Mouse (Mus musculus) embryonic facial prominence, embryonic 14.5 days (tissue): ENCODE data around the gene Bmpr2. TPM values are rescaled to one million over a fixed set of nuclear protein-coding genes. Genes with fewer than 3 reads are reported as not detected.

ENCODE experiments used
- ATAC-seq: fragments of 200-750 bp; cut with Nextera tagmentation; 2 replicates; pipeline ENCODE4 v1.8.0; 2017; ENCODE audit warnings: low read depth, moderate number of reproducible peaks, moderate TSS enrichment
- DNase-seq: peaks from one replicate; pipeline ENCODE4 v3.0.0-alpha.2; 2015; ENCODE audit warnings: low spot score
- H3K27ac ChIP-seq: fragments of 300-500 bp; sonication (generic); replicated peaks from 2 replicates; pipeline ENCODE4 v1.5.1; 2014; ENCODE audit warnings: low read depth, mild to moderate bottlenecking, low read length, moderate library complexity
- H3K27me3 ChIP-seq: fragments of 300-500 bp; sonication (generic); replicated peaks from 2 replicates; pipeline ENCODE4 v1.6.1; 2014; ENCODE audit warnings: low read length; ENCODE audit not compliant: control insufficient read depth, insufficient read depth
- H3K36me3 ChIP-seq: fragments of 300-500 bp; sonication (generic); 2 replicates; pipeline ENCODE4 v1.6.1; 2014; ENCODE audit warnings: low read length, mixed read lengths; ENCODE audit not compliant: control insufficient read depth, insufficient read depth
- H3K4me1 ChIP-seq: fragments of 300-500 bp; sonication (generic); 2 replicates; pipeline ENCODE4 v1.6.1; 2014; ENCODE audit warnings: antibody characterized with exemption, low read length; ENCODE audit not compliant: control insufficient read depth, insufficient read depth
- H3K4me2 ChIP-seq: fragments of 300-500 bp; sonication (generic); 2 replicates; pipeline ENCODE4 v1.6.1; 2014; ENCODE audit warnings: low read depth, mild to moderate bottlenecking, low read length, moderate library complexity, mixed read lengths
- H3K4me3 ChIP-seq: fragments of 300-500 bp; sonication (generic); 2 replicates; pipeline ENCODE4 v1.5.1; 2014; ENCODE audit warnings: low read depth, mild to moderate bottlenecking, low read length
- H3K9ac ChIP-seq: fragments of 300-500 bp; sonication (generic); 2 replicates; pipeline ENCODE4 v1.6.1; 2014; ENCODE audit warnings: low read depth, mild to moderate bottlenecking, low read length, moderate library complexity, mixed read lengths
- H3K9me3 ChIP-seq: fragments of 300-500 bp; sonication (generic); 2 replicates; pipeline ENCODE4 v1.6.1; 2016; ENCODE audit warnings: low read length; ENCODE audit not compliant: control insufficient read depth
- WGBS: fragments of 180-500 bp; shearing (Covaris S2); extraction: QIAGEN DNeasy Blood & Tissue Kit; methylation state at CpG from one replicate; pipeline ENCODE4 v1.1.7; 2014; 5-methylcytosine and 5-hydroxymethylcytosine counted together
- polyA plus RNA-seq: library from polyadenylated mRNA; unstranded; fragments of >200 nt; fragmentation: Nextera tagmentation; extraction: Ambion mirVana; gene quantifications from 2 replicates; pipeline ENCODE4 v1.2.1, GENCODE M21; 2014

The Bmpr2 gene
- polyA plus RNA-seq, 1 experiment from 2014 or later: 15.4 TPM

DNA sequence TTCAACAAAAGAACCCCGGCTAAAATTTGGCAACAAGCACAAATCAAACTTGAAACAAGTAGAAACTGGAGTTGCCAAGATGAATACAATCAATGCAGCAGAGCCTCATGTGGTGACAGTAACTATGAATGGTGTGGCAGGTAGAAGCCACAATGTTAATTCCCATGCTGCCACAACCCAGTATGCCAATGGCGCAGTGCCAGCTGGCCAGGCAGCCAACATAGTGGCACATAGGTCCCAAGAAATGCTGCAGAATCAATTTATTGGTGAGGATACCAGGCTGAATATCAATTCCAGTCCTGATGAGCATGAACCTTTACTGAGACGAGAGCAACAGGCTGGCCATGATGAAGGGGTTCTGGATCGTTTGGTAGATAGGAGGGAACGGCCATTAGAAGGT is 104.8 kb downstream of the Bmpr2 start:
- DNase-seq (no peak), ATAC-seq (no peak)
- Histone ChIP-seq H3K4me2 (no peak overlapping the region), H3K9ac (no peak overlapping the region), H3K4me3 (no peak overlapping the region), H3K9me3 (no peaks in the 10 kb centered on the region), H3K27me3 (no peaks in the 10 kb centered on the region), H3K27ac (no peak overlapping the region), H3K36me3 (peaks cover 76% of the 10 kb centered on the region), H3K4me1 (no peaks in the 10 kb centered on the region)
- WGBS: 93% methylated on average over 5 of the region's 5 CpGs

GRCm38 (mm10) chr1:59874023-59874422 is 110.8 kb downstream of the Bmpr2 start:
- no peak overlapping the region for H3K4me3 ChIP-seq
- H3K27me3 ChIP-seq: no peaks in the 10 kb centered on the region
- H3K9me3 ChIP-seq: no peaks in the 10 kb centered on the region
- H3K4me1 ChIP-seq: no peaks in the 10 kb centered on the region
- ATAC-seq (no peak), DNase-seq (no peak)
- no peak overlapping the region for H3K4me2 ChIP-seq
- no peak overlapping the region for H3K27ac ChIP-seq
- 81% methylated on average over 3 of the region's 3 CpGs for WGBS
- peaks cover 43% of the 10 kb centered on the region for H3K36me3 ChIP-seq
- no peak overlapping the region for H3K9ac ChIP-seq

GRCm38 (mm10) chr1:59878098-59878497 is 114.9 kb downstream of the Bmpr2 start:
- H3K36me3 ChIP-seq: peaks cover 27% of the 10 kb centered on the region
- 93% methylated on average over 7 of the region's 7 CpGs for WGBS
- H3K9me3 ChIP-seq: no peaks in the 10 kb centered on the region
- H3K4me3 ChIP-seq: no peak overlapping the region
- no peak overlapping the region for H3K4me2 ChIP-seq
- H3K27me3 ChIP-seq: no peaks in the 10 kb centered on the region
- H3K27ac ChIP-seq: no peak overlapping the region
- H3K9ac ChIP-seq: no peak overlapping the region
- no peaks in the 10 kb centered on the region for H3K4me1 ChIP-seq
- no peak for ATAC-seq
- no peak for DNase-seq

DNA sequence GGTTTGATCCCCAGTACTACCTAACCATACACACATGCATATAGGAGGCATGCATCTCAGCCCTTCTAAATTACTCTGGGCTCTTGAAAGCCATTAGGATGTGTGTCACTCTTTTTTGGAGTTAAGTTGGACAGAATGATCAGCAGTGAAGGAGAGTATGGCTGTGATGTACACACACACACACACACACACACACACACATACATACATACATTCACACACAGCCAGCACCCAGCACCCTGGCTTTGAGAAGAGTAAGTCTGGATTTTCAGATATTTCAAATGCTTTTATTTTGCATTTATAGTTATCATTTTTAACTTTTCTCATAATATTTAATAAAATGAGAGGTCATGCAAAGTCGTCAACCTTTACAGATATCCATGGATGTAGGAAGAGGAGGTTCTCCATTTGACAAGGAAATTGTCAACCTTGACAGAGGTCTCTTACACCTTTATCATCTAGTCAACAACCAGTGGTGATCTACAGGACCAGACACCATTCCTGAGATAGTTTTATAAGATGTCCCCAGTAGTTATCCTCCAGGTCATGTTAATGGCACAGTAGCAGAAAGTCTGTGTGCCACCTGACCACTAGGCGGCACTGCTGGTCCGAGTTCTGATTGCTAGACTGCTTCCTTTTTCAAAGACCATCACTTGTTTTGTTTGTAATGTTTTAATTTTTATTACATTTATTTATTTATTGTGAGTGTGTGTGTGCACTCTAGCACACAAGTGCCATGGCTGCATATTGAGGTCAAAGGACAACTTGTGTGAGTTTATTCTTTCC is 120.3 kb downstream of the Bmpr2 start:
- Histone ChIP-seq H3K27me3 (no peaks in the 10 kb centered on the region), H3K4me2 (no peak overlapping the region), H3K4me3 (no peak overlapping the region), H3K9me3 (no peaks in the 10 kb centered on the region), H3K27ac (no peak overlapping the region), H3K36me3 (peaks cover 11% of the 10 kb centered on the region), H3K9ac (no peak overlapping the region), H3K4me1 (no peaks in the 10 kb centered on the region)
- ATAC-seq (0 out of 2 replicates have a peak, but pooled peaks have one; percentile 39), DNase-seq (peak; percentile 61)
- WGBS: 35% methylated on average over 3 of the region's 3 CpGs

GRCm38 (mm10) chr1:59886899-59887298 is 123.7 kb downstream of the Bmpr2 start:
- WGBS: 47% methylated on average over 4 of the region's 4 CpGs

DNA sequence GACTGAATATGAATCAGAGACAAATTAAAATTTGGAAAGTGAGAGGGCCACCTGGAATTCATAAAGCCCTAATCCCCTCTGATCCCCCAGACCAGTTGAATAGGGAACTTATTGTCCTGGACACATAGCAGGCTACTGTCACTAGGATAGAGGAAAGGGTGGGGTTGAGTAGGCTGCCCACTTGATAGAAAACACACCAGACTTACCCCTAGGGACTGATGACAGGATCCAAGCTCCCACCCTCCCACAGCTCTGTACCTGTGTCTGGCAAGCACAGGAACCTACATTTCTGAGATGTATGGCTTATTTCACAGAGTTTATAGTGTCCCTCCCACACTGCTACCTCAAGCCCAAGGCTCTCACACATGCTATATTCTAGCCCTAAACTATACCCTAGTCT is 124.8 kb downstream of the Bmpr2 start:
- H3K27me3 ChIP-seq: no peaks in the 10 kb centered on the region
- no peak overlapping the region for H3K27ac ChIP-seq
- no peaks in the 10 kb centered on the region for H3K36me3 ChIP-seq
- ATAC-seq (no peak), DNase-seq (no peak)
- H3K4me1 ChIP-seq: no peaks in the 10 kb centered on the region
- no peak overlapping the region for H3K4me3 ChIP-seq
- H3K9me3 ChIP-seq: no peaks in the 10 kb centered on the region
- H3K4me2 ChIP-seq: no peak overlapping the region
- H3K9ac ChIP-seq: no peak overlapping the region

More at GRCm38 (mm10) chr1:59886899-59887298, 123.7 kb downstream of the Bmpr2 start:
- no peak overlapping the region for H3K4me2 ChIP-seq
- DNase-seq: peak; percentile 30
- no peak for ATAC-seq
- no peak overlapping the region for H3K9ac ChIP-seq
- H3K4me3 ChIP-seq: no peak overlapping the region
- no peaks in the 10 kb centered on the region for H3K9me3 ChIP-seq
- no peak overlapping the region for H3K27ac ChIP-seq
- no peaks in the 10 kb centered on the region for H3K36me3 ChIP-seq
- H3K4me1 ChIP-seq: no peaks in the 10 kb centered on the region
- no peaks in the 10 kb centered on the region for H3K27me3 ChIP-seq

DNA sequence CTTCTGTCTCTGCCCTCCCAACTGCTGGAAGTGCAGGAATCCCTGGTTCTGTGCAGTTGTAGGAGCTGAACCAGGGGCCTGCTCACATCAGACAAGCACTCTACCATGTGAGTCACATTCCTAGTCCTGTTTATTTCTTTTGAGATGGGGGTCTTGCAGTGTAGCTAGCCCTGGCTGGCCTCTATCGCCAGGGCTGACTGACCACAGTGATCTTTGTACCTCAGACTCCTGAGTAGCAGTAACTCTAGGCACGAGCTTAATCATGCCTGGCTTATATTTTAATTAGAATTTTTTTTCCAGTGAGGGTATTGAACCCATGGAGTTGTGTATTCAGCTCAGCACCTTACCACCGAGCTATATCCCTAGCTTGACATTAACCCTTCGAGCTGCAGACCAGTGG is 128.0 kb downstream of the Bmpr2 start:
- DNase-seq (no peak), ATAC-seq (no peak)
- whole genome bisulfite sequencing: 69% methylated on average over 4 of the region's 4 CpGs
- no peak overlapping the region for H3K9ac ChIP-seq
- no peaks in the 10 kb centered on the region for H3K36me3 ChIP-seq
- H3K9me3 ChIP-seq: no peaks in the 10 kb centered on the region
- no peaks in the 10 kb centered on the region for H3K27me3 ChIP-seq
- no peak overlapping the region for H3K4me3 ChIP-seq
- no peak overlapping the region for H3K4me2 ChIP-seq
- no peak overlapping the region for H3K27ac ChIP-seq
- H3K4me1 ChIP-seq: no peaks in the 10 kb centered on the region

- DNase-seq: no peak
- no peak for ATAC-seq
- Histone ChIP-seq H3K4me3 (no peak overlapping the region), H3K9ac (no peak overlapping the region), H3K36me3 (no peaks in the 10 kb centered on the region), H3K9me3 (no peaks in the 10 kb centered on the region), H3K27ac (no peak overlapping the region), H3K27me3 (no peaks in the 10 kb centered on the region), H3K4me1 (no peaks in the 10 kb centered on the region), H3K4me2 (no peak overlapping the region)
- 89% methylated on average over 8 of the region's 8 CpGs for WGBS
These were observed 129.6 kb downstream of the Bmpr2 start for GRCm38 (mm10) chr1:59892777-59893176.

DNA sequence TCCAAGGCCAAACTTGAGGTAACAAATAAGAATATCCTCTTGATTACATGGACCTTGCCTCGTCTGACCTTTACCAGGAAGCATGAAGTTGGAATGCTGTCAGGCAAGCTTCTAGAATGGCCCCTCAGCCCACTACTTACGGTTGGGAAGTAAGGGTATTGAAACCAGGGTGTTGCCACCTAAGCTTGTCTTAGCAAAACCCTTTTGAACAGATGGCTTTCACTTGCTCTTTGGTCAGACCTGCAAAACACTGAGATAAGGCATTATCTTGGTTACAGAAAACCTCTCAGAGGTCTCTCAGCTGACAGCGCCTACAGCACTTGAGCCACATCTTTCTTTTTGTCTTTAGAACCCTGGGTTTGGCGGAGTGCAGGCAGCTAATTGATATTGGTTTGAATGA is 130.8 kb downstream of the Bmpr2 start:
- H3K9me3 ChIP-seq: no peaks in the 10 kb centered on the region
- DNase-seq: no peak
- no peaks in the 10 kb centered on the region for H3K27me3 ChIP-seq
- no peaks in the 10 kb centered on the region; the same call in 1 of the 2 replicates for H3K4me1 ChIP-seq
- H3K4me3 ChIP-seq: no peak overlapping the region
- no peaks in the 10 kb centered on the region for H3K36me3 ChIP-seq
- 76% methylated on average over 4 of the region's 4 CpGs for WGBS
- no peak overlapping the region for H3K27ac ChIP-seq
- no peak overlapping the region for H3K4me2 ChIP-seq
- no peak overlapping the region for H3K9ac ChIP-seq
- ATAC-seq: no peak
